Mouse (Mus musculus) small intestine, adult 2 months (tissue): ENCODE data around the gene C1d. TPM values are rescaled to one million over a fixed set of nuclear protein-coding genes. Genes with fewer than 3 reads are reported as not detected.

Source experiments
- H3K27ac ChIP-seq: fragments of 200-500 bp; 2 replicates; pipeline ENCODE4 v1.5.1; 2012; ENCODE audit warnings: low read depth, low read length, control low read depth, inconsistent platforms; ENCODE audit not compliant: insufficient read depth
- H3K27me3 ChIP-seq: fragments of 200-500 bp; 2 replicates; pipeline ENCODE4 v1.6.1; 2012; ENCODE audit warnings: mild to moderate bottlenecking, moderate library complexity, low read length, inconsistent platforms; ENCODE audit not compliant: control insufficient read depth, insufficient read depth
- H3K36me3 ChIP-seq: fragments of 200-500 bp; 2 replicates; pipeline ENCODE4 v1.6.1; 2012; ENCODE audit warnings: mild to moderate bottlenecking, low read length, control low read depth, inconsistent platforms; ENCODE audit not compliant: control insufficient read depth, insufficient read depth
- H3K4me1 ChIP-seq: fragments of 200-500 bp; 2 replicates; pipeline ENCODE4 v1.6.1; 2012; ENCODE audit warnings: low read length, inconsistent platforms, mixed read lengths; ENCODE audit not compliant: control insufficient read depth, insufficient read depth, insufficient read length
- H3K4me3 ChIP-seq: fragments of 200-500 bp; 2 replicates; pipeline ENCODE4 v1.5.1; 2012; ENCODE audit warnings: low read depth, mild to moderate bottlenecking, control low read depth, inconsistent platforms, low read length, moderate library complexity
- CTCF ChIP-seq: fragments of 200-500 bp; IDR thresholded peaks from 2 replicates; pipeline ENCODE4 v1.5.1; 2012; ENCODE audit warnings: low read depth, mild to moderate bottlenecking, control low read depth, inconsistent platforms, low read length, moderate library complexity, mixed read lengths; ENCODE audit not compliant: insufficient replicate concordance, insufficient read length; ENCODE audit errors: extremely low read depth
- POLR2A ChIP-seq: fragments of 200-500 bp; IDR thresholded peaks from 2 replicates; pipeline ENCODE4 v1.6.1; 2012; ENCODE audit warnings: low read depth, mild to moderate bottlenecking, control low read depth, inconsistent platforms, low read length, moderate library complexity
- WGBS: fragments of 180-500 bp; shearing (Covaris S2); methylation state at CpG from one replicate; pipeline ENCODE4 v1.1.7; 2018; 5-methylcytosine and 5-hydroxymethylcytosine counted together
- polyA plus RNA-seq: library from polyadenylated mRNA; depleted of rRNA; stranded (reverse); fragments of >200 nt; gene quantifications from 2 replicates; pipeline ENCODE4 v1.2.3, GENCODE M21; 2012; rRNA removed

Gene C1d
- polyA plus RNA-seq, 1 experiment, result 1.5 TPM

DNA sequence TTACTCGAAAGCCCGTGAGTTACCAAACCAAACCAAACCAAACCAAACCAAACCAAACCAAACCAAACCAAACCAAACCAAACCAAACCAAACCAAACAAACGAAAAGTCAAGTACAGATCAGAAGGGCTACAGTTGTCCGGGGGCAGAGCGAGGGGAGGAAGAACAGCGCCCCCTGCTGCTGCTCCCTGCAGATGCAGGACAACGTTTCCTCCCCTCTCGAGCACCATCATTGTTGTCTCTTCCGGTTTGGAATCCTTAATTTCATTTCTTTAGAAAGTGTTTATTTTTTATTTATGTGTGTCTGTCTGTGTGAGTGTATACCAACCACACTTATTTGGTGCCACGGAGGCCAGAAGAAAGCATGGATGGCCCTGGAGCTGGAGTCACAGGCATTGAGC is 26.7 kb downstream of the C1d start:
- Histone ChIP-seq H3K27ac (no peak overlapping the region), H3K27me3 (no peaks in the 10 kb centered on the region), H3K4me1 (no peaks in the 10 kb centered on the region), H3K36me3 (no peaks in the 10 kb centered on the region), H3K4me3 (no peak overlapping the region)
- 57% methylated on average over 10 of the region's 10 CpGs for WGBS
- no peak for TF ChIP-seq POLR2A
- peak; percentile 48; the same call in 1 of the 2 replicates for TF ChIP-seq CTCF

DNA sequence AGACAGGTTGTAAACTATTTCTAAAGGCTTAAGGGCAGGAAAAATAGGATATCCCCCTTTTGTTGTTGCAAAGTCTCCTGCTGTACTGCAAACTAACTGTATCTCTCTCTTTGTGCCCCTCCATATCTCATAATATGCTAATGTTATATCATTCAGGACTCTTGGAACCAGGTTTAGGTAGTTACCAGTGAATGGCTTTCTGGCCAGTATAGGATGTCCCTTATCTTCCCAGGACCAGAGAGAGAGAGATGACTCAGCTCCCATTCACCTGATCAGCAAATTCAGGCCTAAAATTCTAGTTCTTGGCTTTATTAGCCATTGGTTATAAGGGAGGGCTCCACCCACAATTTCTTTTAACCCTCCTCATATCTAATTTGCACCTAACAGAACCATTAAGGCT is 31.5 kb downstream of the C1d start:
- H3K4me1 ChIP-seq, result no peaks in the 10 kb centered on the region
- no peak for TF ChIP-seq POLR2A
- no peak for TF ChIP-seq CTCF
- H3K27me3 ChIP-seq, result no peaks in the 10 kb centered on the region
- no peak overlapping the region for H3K4me3 ChIP-seq
- no peak overlapping the region for H3K27ac ChIP-seq
- H3K36me3 ChIP-seq, result no peaks in the 10 kb centered on the region

DNA sequence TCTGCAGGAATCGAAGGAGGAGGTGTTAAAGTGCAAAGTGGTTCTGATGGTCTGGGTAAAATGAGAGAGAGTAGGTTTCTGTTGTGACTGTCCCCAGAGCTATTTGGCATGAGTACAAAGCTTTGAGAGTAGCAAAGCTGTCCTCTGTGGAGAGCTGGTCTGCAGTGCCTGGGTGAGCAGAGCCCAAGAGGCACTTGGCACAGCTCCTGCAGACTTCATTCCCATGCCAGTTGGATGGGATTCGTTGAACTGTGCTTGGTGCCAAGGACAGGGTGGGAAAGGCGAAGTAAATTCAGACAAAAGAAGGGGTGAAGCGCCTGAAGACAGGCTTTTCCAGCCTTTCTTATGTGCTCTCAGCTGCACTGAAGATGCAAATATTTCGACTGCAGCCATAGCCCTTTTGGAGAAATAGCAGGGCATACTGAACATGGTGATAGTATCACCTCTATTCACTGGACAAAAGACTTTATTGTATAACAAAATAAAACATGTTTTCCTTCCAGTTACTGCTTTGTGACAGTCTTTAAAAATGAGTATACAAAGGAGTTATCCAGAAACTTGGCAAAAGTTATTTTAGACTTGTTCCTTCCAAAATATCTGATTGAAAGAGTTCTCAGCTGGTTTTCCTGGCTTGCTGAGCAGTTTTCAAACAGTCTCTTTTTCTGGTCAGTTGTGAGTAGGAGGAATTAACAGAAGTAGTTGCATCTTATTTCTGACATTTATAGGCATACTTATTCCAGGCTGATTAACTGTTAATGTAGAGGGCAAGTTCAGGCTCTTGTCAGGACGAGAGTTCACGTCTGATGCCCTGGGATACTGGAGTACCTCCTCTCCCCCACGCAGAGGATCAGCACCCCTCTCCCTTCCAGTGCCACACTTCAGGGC is 48.9 kb downstream of the C1d start:
- WGBS, result 67% methylated on average over 8 of the region's 8 CpGs
- no peak overlapping the region for H3K27ac ChIP-seq

DNA sequence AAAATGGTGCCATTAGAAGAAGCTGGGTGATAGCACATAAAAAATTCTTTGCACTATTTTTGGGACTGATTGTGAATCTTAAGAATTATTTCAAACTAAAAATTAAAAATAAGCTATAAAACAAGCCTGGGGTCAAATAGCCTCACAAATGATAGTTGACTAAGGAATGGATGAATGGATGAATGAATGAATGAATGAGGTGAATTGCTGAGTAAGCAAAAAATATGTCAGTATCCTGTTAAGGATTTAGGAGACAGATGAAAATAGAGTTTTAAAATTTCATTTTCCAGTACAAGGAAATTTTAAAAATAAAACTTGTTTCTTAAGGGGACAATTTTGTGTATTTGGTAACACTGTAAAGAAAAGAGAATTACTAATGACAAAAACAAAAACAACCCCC is 50.1 kb downstream of the C1d start:
- H3K27me3 ChIP-seq, result no peaks in the 10 kb centered on the region
- no peak overlapping the region for H3K4me3 ChIP-seq
- H3K4me1 ChIP-seq, result no peaks in the 10 kb centered on the region
- TF ChIP-seq CTCF (no peak), POLR2A (no peak)
- no peak overlapping the region for H3K27ac ChIP-seq
- H3K36me3 ChIP-seq, result no peaks in the 10 kb centered on the region

More for the DNA sequence above, 48.9 kb downstream of the C1d start:
- Histone ChIP-seq H3K4me3 (no peak overlapping the region), H3K27me3 (no peaks in the 10 kb centered on the region), H3K36me3 (no peaks in the 10 kb centered on the region), H3K4me1 (no peaks in the 10 kb centered on the region)
- no peak for TF ChIP-seq POLR2A
- no peak for TF ChIP-seq CTCF

Other genes starting within 250 kb of the C1d start
- gene Cnrip1, start 206.0 kb upstream of the C1d start, polyA plus RNA-seq, result 1.4 and 2.7 TPM in 2 replicates
- 0.24 and 0.33 TPM in 2 replicates for gene Plek, start 205.2 kb upstream of the C1d start, polyA plus RNA-seq
- 7.9 and 33.2 TPM in 2 replicates for gene Ppp3r1, start 98.3 kb upstream of the C1d start, polyA plus RNA-seq
- gene Wdr92, start 75.5 kb upstream of the C1d start, polyA plus RNA-seq, result 2.3 and 3.3 TPM in 2 replicates
- 1.5 and 1.8 TPM in 2 replicates for gene Pno1, start 46.0 kb upstream of the C1d start, polyA plus RNA-seq